Mouse (Mus musculus): Measurements from ENCODE around the gene Trim13. TPM values are rescaled to one million over a fixed set of nuclear protein-coding genes. Genes with fewer than 3 reads are reported as not detected.
"Not testable (repeated sequence)": the region's sequence is repeated elsewhere in the genome, so short reads cannot be mapped to it uniquely, and the experiment has no call there.

Trim13 gene
- polyA plus RNA-seq, 1 experiment from 2014 or later = 15.4 TPM

DNA sequence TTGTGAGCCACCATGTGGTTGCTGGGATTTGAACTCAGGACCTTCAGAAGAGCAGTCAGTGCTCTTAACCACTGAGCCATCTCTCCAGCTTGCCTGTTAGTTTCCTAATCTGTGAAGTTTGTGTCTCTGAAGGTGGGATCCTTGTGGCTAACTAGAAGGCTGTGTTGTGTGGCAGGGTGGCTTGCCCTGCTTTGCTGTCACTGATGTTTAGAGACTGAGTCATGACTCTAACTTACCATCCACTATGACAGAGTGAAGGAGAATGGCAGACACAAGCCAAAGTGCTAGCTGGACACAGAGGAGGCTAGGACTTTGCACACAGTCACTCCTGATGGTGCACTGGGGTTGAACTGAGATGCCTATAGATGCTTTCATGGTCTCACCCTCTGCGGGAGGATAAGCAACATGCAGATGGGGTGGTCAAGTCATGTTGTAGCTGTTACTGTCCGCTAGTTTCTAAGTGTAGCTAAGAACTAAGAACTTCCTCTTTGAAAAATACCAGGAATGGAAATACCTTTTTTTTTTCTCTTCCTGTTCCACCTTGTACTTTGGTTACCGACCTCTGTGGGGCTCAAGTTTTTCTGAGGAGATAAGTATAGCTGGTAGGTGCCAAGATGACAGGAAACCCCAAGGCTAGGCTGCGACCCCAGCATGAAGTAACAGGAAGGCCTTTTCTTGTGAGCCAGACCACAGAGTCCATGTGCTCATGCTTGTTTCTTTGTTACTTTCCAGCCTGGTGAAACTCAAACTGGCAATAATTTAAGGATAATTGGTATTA, 8.6 kb upstream of the Trim13 start:
- Histone ChIP-seq H3K27ac (replicated peaks) (no peak overlapping the region), H3K4me1 (no peaks in the 10 kb centered on the region), H3K27me3 (ENCODE audit: low read depth, poor library complexity, severe bottlenecking) (no peaks in the 10 kb centered on the region), H3K9me3 (replicated peaks) (no peaks in the 10 kb centered on the region), H3K36me3 (no peaks in the 10 kb centered on the region), H3K4me3 (no peak overlapping the region)
- DNase-seq (ENCODE audit: low spot score) = no peak
- 83% methylated on average over 4 of the region's 4 CpGs for WGBS

DNA sequence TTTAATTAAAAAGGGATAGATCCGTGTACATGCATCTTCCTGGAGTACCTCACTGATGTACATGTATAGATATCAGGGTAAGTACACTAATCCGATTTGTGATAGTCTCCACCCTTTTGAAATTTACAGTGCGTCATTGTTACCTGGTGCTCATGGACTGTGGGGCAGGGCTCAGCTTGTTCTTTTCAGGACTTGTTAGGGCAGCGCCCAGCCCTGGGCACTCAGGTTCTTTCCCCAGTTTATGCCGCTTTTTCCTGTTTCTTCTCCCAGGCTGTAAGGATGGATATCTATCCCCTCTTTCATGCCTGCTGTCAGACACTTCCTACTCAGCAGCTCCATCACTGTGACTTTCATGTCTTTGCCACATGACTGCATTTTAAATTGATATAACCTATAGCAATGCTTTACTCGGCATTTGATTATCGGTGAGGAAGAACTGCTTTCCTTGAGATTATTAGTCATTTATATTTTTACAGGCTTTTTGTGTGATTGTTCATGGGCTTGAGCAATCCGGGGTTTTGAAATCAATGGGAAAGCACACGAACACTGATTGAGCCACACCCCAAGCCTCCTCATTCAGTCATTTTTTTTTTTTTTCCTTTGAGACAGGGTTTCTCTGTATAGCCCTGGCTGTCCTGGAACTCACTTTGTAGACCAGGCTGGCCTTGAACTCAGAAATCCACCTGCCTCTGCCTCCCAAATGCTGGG, 1.2 kb upstream of the Trim13 start:
- no peak for DNase-seq (ENCODE audit: low spot score)
- 91% methylated on average over 9 of the region's 9 CpGs for WGBS

DNA sequence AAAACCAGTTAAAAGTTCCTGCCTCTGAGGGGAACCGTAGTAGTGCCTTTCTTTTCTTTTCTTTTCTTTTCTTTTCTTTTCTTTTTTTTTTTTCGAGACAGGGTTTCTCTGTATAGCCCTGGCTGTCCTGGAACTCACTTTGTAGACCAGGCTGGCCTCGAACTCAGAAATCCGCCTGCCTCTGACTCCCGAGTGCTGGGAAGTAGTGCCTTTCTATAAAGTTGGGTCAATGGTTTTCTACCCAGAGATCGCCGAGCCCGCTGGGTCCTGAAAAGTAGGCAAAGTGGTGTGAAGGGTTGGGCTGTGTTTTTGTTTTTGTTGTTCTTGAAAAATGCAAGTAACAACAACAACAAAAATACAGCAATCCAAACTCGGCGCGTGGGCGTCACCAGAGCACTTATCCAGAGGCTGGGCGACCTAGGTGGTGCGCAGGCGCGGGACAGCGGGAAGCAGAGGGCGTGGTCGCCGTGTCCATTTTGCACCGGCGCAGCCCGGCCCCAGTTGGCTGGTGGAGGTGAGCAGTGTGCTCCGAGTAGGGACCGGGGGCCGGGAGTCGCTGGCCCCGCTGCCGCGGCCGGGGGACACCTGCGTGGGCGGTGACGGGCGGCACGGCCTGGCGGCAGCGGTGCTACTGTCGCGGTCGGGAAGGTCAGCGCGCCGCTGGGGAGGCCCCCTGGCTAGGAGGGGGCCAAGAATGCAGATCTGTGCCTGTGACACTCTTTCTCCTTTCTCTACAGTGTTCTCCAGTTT, 1.2 kb downstream of the Trim13 start:
- Histone ChIP-seq H3K4me3 (peak overlapping the region; percentile 68), H3K36me3 (peaks cover 1% of the 10 kb centered on the region), H3K4me1 (peaks cover 17% of the 10 kb centered on the region), H3K27ac (replicated peaks) (peak overlapping the region; percentile 85), H3K27me3 (ENCODE audit: low read depth, poor library complexity, severe bottlenecking) (no peaks in the 10 kb centered on the region), H3K9me3 (replicated peaks) (no peaks in the 10 kb centered on the region)
- 6% methylated on average over 44 of the region's 44 CpGs for WGBS
- peak; percentile 90 for DNase-seq (ENCODE audit: low spot score)

More for the DNA sequence above, 1.2 kb upstream of the Trim13 start:
- no peaks in the 10 kb centered on the region for H3K27me3 ChIP-seq (ENCODE audit: low read depth, poor library complexity, severe bottlenecking)
- peaks cover 15% of the 10 kb centered on the region for H3K4me1 ChIP-seq
- no peak overlapping the region for H3K4me3 ChIP-seq
- no peaks in the 10 kb centered on the region for H3K36me3 ChIP-seq
- H3K27ac ChIP-seq (replicated peaks) = no peak overlapping the region
- H3K9me3 ChIP-seq (replicated peaks) = no peaks in the 10 kb centered on the region

DNA sequence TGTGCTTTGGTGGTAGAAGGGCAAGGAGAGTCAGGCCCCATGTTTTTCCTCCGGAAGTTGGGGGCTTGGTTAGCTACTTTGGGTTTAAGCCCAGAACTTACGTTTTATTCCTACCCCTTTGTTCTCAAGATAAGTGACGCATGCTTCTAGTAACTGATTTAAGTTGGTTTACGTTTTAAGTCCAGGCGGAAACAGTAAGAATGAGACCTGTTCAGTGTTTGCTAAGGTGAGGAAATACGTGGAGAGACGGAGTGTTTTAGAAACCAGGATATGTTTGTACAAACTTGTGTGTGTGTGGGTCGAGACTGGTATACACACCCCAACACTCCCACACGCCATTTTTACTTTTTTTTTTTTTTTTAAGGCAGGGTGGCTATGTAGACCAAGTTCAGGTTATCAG, 3.3 kb downstream of the Trim13 start:
- WGBS = 87% methylated on average over 9 of the region's 9 CpGs
- no peak overlapping the region for H3K27ac ChIP-seq (replicated peaks)

DNA sequence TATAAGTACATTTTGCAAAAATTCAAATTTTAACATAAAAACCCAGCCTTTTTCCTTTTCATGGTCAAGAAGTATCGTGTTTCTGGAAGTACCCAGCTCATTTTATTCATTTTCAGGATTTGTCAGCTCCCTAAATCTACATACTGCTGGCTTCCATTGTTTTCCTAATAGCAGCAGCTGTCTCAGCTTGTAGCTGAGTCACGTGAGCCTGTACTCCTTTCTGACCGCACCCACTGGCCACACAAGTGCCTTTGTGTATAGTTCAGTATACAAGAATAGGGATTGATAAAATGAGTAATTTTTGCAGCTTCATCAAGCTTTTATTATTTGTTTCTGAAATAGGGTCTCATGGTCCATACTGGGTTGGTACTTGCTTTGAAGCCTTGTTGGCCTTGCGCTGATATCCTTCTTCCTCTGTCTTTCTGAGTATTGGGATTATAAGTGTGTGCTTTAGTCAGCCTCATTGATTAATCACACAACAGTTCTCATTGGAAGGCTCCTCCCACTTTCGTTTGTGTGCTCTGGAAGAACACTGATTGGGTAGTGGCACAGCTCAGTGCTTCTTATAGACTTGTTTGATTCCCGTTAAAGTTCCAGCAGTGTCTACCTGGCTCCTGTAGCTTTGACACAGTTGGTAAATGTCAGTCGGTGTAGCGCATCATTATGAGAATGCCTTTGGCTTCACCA, 5.2 kb downstream of the Trim13 start:
- Histone ChIP-seq H3K4me3 (no peak overlapping the region), H3K27me3 (ENCODE audit: low read depth, poor library complexity, severe bottlenecking) (no peaks in the 10 kb centered on the region), H3K36me3 (peaks cover 24% of the 10 kb centered on the region), H3K9me3 (replicated peaks) (no peaks in the 10 kb centered on the region), H3K4me1 (peaks cover 17% of the 10 kb centered on the region), H3K27ac (replicated peaks) (no peak overlapping the region)
- WGBS = 79% methylated on average over 8 of the region's 8 CpGs
- DNase-seq (ENCODE audit: low spot score) = no peak

More for the DNA sequence above, 3.3 kb downstream of the Trim13 start:
- Histone ChIP-seq H3K4me1 (peaks cover 17% of the 10 kb centered on the region), H3K36me3 (peaks cover 19% of the 10 kb centered on the region), H3K4me3 (no peak overlapping the region), H3K27me3 (ENCODE audit: low read depth, poor library complexity, severe bottlenecking) (no peaks in the 10 kb centered on the region), H3K9me3 (replicated peaks) (no peaks in the 10 kb centered on the region)
- no peak for DNase-seq (ENCODE audit: low spot score)

DNA sequence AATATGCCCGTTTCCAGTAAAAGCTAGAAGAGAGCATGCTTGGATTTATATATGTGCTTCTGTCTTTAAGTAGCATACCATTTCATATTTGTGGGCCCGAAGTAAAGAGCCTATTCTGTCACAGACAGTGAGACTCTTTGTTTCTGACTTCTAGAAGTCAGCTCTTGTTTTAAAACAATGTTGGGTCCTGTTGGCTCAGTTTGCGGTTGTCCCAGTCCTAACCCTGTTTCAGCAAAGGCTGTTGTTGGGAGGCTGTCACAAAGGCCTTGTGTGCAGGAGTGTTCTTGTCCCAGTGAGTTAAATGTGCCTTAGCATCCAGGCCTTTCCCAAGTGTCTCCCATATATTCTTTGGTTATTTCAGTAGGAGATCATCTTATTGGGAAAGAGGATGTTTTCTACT, 6.0 kb downstream of the Trim13 start:
- WGBS = 92% methylated on average over 3 of the region's 3 CpGs
- DNase-seq (ENCODE audit: low spot score) = no peak
- H3K27me3 ChIP-seq (ENCODE audit: low read depth, poor library complexity, severe bottlenecking) = no peaks in the 10 kb centered on the region
- no peak overlapping the region for H3K27ac ChIP-seq (replicated peaks)
- peaks cover 17% of the 10 kb centered on the region for H3K4me1 ChIP-seq
- H3K9me3 ChIP-seq (replicated peaks) = no peaks in the 10 kb centered on the region
- H3K4me3 ChIP-seq = no peak overlapping the region
- peaks cover 24% of the 10 kb centered on the region for H3K36me3 ChIP-seq

DNA sequence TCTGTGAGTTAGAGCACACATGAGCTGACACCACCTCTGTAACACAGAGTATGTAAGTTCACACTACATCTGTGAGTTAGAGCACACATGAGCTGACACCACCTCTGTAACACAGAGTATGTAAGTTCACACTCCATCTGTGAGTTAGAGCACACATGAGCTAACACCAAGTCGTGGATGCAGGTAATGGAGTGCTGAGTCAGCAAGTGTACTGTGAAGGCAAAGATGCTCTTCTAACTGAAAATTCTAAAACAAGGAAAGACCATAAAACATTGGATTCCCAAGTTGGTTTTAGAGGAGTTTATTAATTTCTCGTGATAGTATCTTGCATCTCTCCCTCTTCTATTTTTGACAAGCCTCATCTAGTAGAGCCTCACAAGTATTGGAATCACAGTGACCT, 8.0 kb downstream of the Trim13 start:
- not testable (repeated sequence) for H3K27me3 ChIP-seq (ENCODE audit: low read depth, poor library complexity, severe bottlenecking); H3K4me1 ChIP-seq; H3K27ac ChIP-seq (replicated peaks); H3K9me3 ChIP-seq (replicated peaks); DNase-seq (ENCODE audit: low spot score); H3K4me3 ChIP-seq
- WGBS = 83% methylated on average over 2 of the region's 2 CpGs
- peaks cover 24% of the 10 kb centered on the region for H3K36me3 ChIP-seq

DNA sequence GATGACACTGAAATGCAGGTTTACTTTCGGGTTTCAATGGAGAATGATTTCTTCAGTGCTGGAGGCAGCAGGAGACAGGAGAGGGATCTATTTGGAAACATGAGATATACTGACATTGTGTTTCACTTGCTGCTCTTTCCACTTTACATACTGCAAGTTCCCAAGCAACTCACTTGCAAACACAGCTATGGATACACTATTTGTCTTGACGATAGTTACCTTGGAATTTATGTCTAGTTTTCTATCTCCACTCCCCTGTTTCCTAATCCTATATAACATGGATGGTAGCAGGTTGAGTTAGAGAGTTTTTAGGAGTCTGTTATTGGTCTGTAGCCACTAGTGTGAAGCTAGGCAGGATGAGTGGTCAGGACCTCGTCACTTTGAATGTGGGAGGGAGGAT, 9.1 kb downstream of the Trim13 start, which contains the start of gene Kcnrg:
Kcnrg (plus strand) TSS at position 301 of the 400 bp plus-strand sequence.
- Histone ChIP-seq H3K4me1 (no peaks in the 10 kb centered on the region), H3K9me3 (replicated peaks) (no peaks in the 10 kb centered on the region), H3K4me3 (no peak within 1 kb of the TSS), H3K27ac (replicated peaks) (no peak within 1 kb of the TSS), H3K27me3 (ENCODE audit: low read depth, poor library complexity, severe bottlenecking) (no peaks in the 10 kb centered on the region), H3K36me3 (peaks cover 24% of the 10 kb centered on the region)
- DNase-seq (ENCODE audit: low spot score) = no peak
- 84% methylated on average over 3 of the region's 3 CpGs for WGBS

DNA sequence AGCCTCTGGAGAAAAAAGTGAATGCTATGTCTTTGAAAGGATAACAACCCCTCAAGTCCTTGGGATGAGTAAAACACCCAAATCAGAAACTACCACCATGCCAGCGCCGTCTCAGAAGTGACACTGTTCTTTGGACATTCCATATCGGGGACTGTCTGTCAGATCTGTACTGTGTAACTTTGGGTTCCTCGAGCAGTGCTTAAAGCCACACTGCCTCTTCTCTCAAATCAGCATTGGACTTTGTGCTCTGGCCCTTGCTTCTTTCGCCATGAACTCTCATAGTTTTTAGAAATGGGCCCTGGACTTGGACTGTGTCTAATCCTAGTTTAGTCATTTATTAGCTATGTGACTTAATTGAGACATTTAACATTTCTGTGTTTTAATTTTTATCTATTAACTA, 13.7 kb downstream of the Trim13 start:
- Histone ChIP-seq H3K36me3 (0 out of 2 replicates have a peak, but pooled peaks cover under 1% of the 10 kb centered on the region), H3K9me3 (replicated peaks) (no peaks in the 10 kb centered on the region), H3K27me3 (ENCODE audit: low read depth, poor library complexity, severe bottlenecking) (no peaks in the 10 kb centered on the region), H3K4me1 (no peaks in the 10 kb centered on the region), H3K27ac (replicated peaks) (no peak overlapping the region), H3K4me3 (no peak overlapping the region)
- 92% methylated on average over 5 of the region's 5 CpGs for WGBS
- DNase-seq (ENCODE audit: low spot score) = no peak

DNA sequence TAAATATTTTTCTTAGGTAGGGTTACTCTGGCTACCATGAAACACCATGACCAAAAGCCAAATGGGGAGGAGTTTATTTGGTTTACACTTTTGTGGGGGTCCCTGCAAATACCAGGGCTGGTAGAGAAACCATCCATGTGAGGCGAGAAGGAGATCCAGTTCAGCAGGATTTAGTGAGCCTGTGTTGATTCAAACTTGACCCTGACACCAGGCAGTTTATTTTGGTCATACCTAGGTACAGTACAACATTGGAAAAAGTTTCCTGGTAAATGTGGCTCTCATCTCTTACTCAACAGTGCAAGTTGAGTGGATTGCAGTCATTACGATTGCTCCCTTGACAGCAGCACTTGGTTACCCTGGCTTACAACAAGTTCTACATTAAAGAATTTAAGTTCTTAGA, 15.3 kb downstream of the Trim13 start:
- WGBS = 93% methylated on average over 2 of the region's 2 CpGs

DNA sequence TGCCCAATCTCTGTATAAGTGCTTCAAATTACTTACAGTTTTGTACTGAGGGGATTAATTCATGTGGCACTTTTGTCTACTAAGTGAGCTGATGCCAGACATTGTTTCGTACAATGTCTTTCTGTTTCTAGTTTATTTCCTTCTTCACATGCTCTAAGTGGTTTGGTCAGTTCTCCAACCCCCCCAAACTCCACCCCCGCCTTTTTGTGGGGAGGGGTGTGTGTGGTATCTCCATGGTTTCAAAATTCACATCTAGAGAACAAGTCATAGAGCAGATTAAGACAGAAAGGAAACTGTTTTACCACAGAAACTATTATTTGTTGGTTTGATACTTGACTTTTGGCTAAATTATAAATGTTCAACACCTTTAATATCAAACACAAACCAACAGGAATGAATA, 22.3 kb downstream of the Trim13 start:
- Histone ChIP-seq H3K4me3 (no peak overlapping the region), H3K27me3 (ENCODE audit: low read depth, poor library complexity, severe bottlenecking) (no peaks in the 10 kb centered on the region), H3K9me3 (replicated peaks) (no peaks in the 10 kb centered on the region), H3K4me1 (no peaks in the 10 kb centered on the region), H3K36me3 (peaks cover 15% of the 10 kb centered on the region), H3K27ac (replicated peaks) (no peak overlapping the region)
- WGBS = 87% methylated on average over 2 of the region's 2 CpGs
- DNase-seq (ENCODE audit: low spot score) = no peak

More for the DNA sequence above, 15.3 kb downstream of the Trim13 start:
- H3K9me3 ChIP-seq (replicated peaks) = no peaks in the 10 kb centered on the region
- H3K4me1 ChIP-seq = no peaks in the 10 kb centered on the region
- H3K36me3 ChIP-seq = no peaks in the 10 kb centered on the region
- no peak for DNase-seq (ENCODE audit: low spot score)
- H3K27ac ChIP-seq (replicated peaks) = no peak overlapping the region
- H3K27me3 ChIP-seq (ENCODE audit: low read depth, poor library complexity, severe bottlenecking) = no peaks in the 10 kb centered on the region
- no peak overlapping the region for H3K4me3 ChIP-seq

DNA sequence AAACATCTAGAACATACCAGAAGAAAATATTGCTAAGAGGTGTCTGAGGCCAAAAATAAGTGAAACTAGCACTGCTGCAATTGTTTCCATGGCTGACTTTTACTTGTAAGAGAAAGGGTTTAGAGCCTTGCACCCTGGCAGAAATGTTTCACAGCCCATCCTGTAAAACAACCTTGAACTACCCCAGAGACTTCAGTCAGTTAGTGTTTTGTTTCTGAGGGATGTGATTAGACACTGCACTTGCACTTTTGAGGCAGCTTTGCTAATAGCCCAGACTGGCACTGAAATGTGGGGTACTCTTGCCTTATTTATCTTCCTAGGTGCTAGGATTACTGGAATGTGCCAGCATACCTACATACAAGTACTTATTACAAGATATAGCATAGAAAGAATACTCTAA, 37.9 kb downstream of the Trim13 start:
- no peak overlapping the region for H3K27ac ChIP-seq (replicated peaks)
- peaks cover 58% of the 10 kb centered on the region for H3K36me3 ChIP-seq
- H3K27me3 ChIP-seq (ENCODE audit: low read depth, poor library complexity, severe bottlenecking) = no peaks in the 10 kb centered on the region
- H3K4me3 ChIP-seq = no peak overlapping the region
- DNase-seq (ENCODE audit: low spot score) = no peak
- no peaks in the 10 kb centered on the region for H3K4me1 ChIP-seq
- no peaks in the 10 kb centered on the region for H3K9me3 ChIP-seq (replicated peaks)
